Mouse (Mus musculus): Measurements from ENCODE around the gene Trdmt1. TPM values are rescaled to one million over a fixed set of nuclear protein-coding genes. Genes with fewer than 3 reads are reported as not detected.

Trdmt1 gene
- total RNA-seq, 1 experiment from 2014 or later = 3.0 TPM

- DNase-seq = no peak
These were observed 45.3 kb downstream of the Trdmt1 start for GRCm38 (mm10) chr2:13499196-13499595.

DNA sequence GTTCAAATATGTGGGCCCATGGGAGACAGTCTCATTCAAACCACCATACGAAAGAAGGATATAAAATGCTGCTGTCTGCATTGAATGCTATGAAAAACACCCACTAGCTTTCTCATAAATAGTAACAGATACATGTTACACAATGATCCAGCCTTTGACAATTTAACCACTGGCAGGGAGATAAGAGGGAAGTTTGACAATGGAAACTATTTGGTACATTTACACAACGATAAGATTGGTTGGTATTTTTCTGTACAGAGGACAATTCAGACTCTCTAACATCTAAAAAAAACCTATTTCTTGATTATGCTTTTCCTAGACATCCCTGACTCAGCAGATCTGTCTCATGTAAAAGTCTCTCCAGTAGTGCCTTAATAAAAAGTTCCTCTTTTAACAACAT is 48.4 kb downstream of the Trdmt1 start:
- no peak for DNase-seq

DNA sequence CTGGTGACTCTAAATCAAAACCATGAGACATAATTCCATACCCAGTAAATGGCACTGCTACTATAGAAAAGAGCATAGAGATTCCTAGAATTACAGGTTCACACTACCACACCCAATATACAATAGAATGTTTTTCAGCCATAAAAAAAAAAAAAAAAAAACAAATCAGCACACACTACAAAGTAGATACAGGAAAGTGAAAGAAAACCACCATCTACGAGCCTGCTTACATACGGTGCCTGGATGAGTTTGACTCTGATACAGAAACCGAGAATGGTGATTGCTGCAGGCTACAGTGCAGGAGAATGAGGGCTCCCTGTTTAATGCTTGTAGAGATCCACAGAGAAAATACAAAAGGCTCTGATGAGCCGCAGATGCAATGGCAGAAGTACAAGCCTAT is 51.5 kb downstream of the Trdmt1 start:
- DNase-seq = no peak

DNA sequence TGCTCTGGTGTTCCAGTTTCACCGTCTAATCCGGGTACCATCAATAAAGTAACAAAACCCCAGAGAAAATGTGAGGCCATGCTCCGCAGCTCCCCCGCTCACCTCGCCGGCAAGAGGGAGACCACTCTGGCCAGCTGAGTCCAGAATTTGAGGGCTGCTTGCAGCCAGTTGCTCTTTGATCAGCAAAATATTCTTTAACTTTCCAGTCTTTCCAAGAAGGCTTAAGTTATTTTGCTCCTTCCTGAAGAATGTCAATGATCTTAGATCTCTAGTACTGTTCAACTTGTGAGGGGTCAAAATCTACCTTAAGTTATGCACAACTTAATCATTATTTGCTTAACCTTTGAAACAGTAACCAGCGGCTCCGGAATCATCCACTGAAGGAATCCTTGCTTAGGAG is 52.7 kb downstream of the Trdmt1 start, which contains the start of gene Cubn:
Gene Cubn (minus strand): TSS at position 80 of the 400 bp plus-strand sequence.
- no peak for DNase-seq

DNA sequence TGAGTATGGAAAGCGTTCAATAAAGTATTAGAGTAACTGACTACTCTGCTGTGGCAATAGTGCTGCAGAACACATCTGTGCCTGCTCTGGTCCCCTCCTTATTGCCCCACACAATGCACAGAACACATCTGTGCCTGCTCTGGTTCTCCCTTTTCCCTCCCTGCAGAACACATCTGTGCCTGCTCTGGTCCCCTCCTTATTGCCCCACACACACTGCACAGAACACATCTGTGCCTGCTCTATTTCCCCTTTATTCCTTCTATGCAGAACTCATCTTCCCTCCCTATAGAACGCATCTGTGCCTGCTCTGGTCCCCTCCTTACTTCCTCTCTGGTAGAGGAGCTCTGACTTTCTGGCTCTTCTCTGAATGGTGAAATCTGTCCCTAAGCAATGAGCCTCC is 54.0 kb downstream of the Trdmt1 start:
- no peak for DNase-seq

GRCm38 (mm10) chr2:13486470-13486869 is 58.0 kb downstream of the Trdmt1 start:
- DNase-seq = no peak

GRCm38 (mm10) chr2:13484566-13484965 is 59.9 kb downstream of the Trdmt1 start:
- DNase-seq = peak; percentile 45

- no peak for DNase-seq
These were observed 63.7 kb downstream of the Trdmt1 start for GRCm38 (mm10) chr2:13480744-13481143.

- DNase-seq = no peak
These were observed 65.3 kb downstream of the Trdmt1 start for GRCm38 (mm10) chr2:13479165-13479564.

- no peak for DNase-seq
These were observed 74.4 kb downstream of the Trdmt1 start for GRCm38 (mm10) chr2:13470108-13470507.

DNA sequence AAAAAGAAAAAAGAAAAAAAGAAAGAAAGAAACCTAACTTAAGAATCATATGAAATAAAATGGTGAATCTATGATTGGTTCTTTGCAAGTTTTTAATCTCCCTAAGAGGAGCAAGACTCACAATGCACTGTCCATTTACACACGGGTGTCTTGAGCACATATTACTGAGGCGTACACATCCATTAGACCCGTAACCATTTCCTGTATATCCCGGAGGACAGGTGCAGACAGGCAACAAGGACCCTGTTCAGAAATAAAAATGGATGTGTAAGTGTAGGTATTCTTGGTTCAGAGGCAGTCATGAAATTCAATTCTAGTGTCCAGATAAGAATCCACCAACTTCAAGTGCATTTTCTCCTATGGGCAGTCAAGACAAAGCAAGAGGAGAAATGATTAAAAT is 74.8 kb downstream of the Trdmt1 start:
- DNase-seq = no peak

DNA sequence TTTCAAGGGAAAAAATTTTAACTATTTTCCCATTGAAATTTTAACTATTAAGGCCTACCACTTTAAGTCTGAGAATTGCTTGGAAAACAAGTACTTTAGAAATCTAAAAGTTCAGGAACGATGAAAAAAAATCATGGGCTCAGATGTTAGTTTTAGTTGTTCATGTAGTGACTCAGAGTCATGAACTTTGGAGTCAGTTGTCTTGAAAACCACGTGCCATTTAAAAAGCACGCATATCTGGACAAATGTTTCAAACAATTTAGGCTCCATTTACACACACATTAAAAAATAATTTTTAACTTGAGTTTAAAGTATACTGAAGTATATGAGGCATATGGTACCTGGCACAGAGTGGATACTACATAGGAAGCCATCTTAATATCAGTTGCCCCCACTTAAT is 77.8 kb downstream of the Trdmt1 start:
- DNase-seq = no peak

Other genes starting within 250 kb of the Trdmt1 start
- 0.41 and 0.90 TPM in 2 replicates for gene Cubn, start 52.9 kb downstream of the Trdmt1 start, total RNA-seq (2021)
- gene Vim, start 29.3 kb upstream of the Trdmt1 start, total RNA-seq (2021) = 281 and 438 TPM in 2 replicates
- gene St8sia6, start 249.4 kb upstream of the Trdmt1 start, total RNA-seq (2021) = 0.78 and 2.5 TPM in 2 replicates

Measured in adrenal gland, postnatal 14 days (tissue).